Mouse (Mus musculus): Measurements from ENCODE around the gene Slit3. TPM values are rescaled to one million over a fixed set of nuclear protein-coding genes. Genes with fewer than 3 reads are reported as not detected.

Slit3 gene
- polyA plus RNA-seq, 1 experiment from 2014 or later = 3.5 TPM

- peaks cover 38% of the 10 kb centered on the region for H3K27me3 ChIP-seq (ENCODE audit: control insufficient read depth, insufficient read depth, low read length)
- H3K4me2 ChIP-seq (ENCODE audit: low read length) = no peak overlapping the region
- H3K36me3 ChIP-seq (ENCODE audit: control insufficient read depth, insufficient read depth, low read length) = no peaks in the 10 kb centered on the region
- peaks cover 13% of the 10 kb centered on the region for H3K4me1 ChIP-seq (ENCODE audit: control insufficient read depth, insufficient read depth, low read length)
- H3K4me3 ChIP-seq (replicated peaks; ENCODE audit: low read depth, low read length) = no peak overlapping the region
- H3K27ac ChIP-seq (replicated peaks; ENCODE audit: low read depth, low read length) = no peak overlapping the region
- no peak overlapping the region for H3K9ac ChIP-seq (replicated peaks; ENCODE audit: low read length)
- H3K9me3 ChIP-seq (ENCODE audit: control insufficient read depth, low read length) = no peaks in the 10 kb centered on the region
- no peak for DNase-seq
- WGBS = 18% methylated on average over 12 of the region's 12 CpGs
- ATAC-seq (ENCODE audit: low FRiP score, low TSS enrichment) = no peak
Observed at GRCm38 (mm10) chr11:35318433-35319020, 197.5 kb downstream of the Slit3 start.

- no peaks in the 10 kb centered on the region for H3K36me3 ChIP-seq (ENCODE audit: control insufficient read depth, insufficient read depth, low read length)
- H3K4me2 ChIP-seq (ENCODE audit: low read length) = no peak overlapping the region
- WGBS = 82% methylated on average over 3 of the region's 3 CpGs
- H3K4me3 ChIP-seq (replicated peaks; ENCODE audit: low read depth, low read length) = no peak overlapping the region
- DNase-seq (no peak), ATAC-seq (ENCODE audit: low FRiP score, low TSS enrichment) (no peak)
- no peaks in the 10 kb centered on the region for H3K9me3 ChIP-seq (ENCODE audit: control insufficient read depth, low read length)
- H3K27me3 ChIP-seq (ENCODE audit: control insufficient read depth, insufficient read depth, low read length) = peaks cover 43% of the 10 kb centered on the region
- H3K9ac ChIP-seq (replicated peaks; ENCODE audit: low read length) = no peak overlapping the region
- H3K4me1 ChIP-seq (ENCODE audit: control insufficient read depth, insufficient read depth, low read length) = peaks cover 10% of the 10 kb centered on the region
- no peak overlapping the region for H3K27ac ChIP-seq (replicated peaks; ENCODE audit: low read depth, low read length)
Observed at GRCm38 (mm10) chr11:35320518-35320917, 199.5 kb downstream of the Slit3 start.

DNA sequence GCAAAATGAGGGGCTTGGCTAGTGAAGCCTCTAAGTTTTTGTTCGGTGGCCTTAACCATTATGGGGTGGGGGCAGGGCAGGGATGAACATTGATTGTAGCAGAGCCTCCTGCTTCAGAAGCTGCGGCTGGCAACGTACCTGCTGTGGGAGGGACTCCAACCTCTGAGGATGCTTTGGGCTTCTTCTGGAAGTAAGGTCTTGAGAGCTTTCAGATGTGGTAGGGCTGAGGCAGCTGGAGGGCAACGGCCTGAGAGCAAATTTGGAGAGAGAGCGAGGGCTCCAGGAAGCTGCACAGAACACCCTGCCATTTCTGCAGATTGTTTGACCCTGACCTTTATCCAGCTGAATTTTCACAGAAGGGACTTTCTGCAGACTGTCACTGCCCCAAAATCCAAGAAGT is 203.4 kb downstream of the Slit3 start:
- ATAC-seq (ENCODE audit: low FRiP score, low TSS enrichment) (no peak), DNase-seq (no peak)
- H3K4me2 ChIP-seq (ENCODE audit: low read length) = no peak overlapping the region
- no peak overlapping the region for H3K4me3 ChIP-seq (replicated peaks; ENCODE audit: low read depth, low read length)
- WGBS = 76% methylated on average over 5 of the region's 5 CpGs
- 0 out of 2 replicates have a peak, but pooled peaks cover 3% of the 10 kb centered on the region for H3K4me1 ChIP-seq (ENCODE audit: control insufficient read depth, insufficient read depth, low read length)
- no peaks in the 10 kb centered on the region for H3K9me3 ChIP-seq (ENCODE audit: control insufficient read depth, low read length)
- H3K27me3 ChIP-seq (ENCODE audit: control insufficient read depth, insufficient read depth, low read length) = peaks cover 53% of the 10 kb centered on the region
- H3K36me3 ChIP-seq (ENCODE audit: control insufficient read depth, insufficient read depth, low read length) = no peaks in the 10 kb centered on the region
- no peak overlapping the region for H3K27ac ChIP-seq (replicated peaks; ENCODE audit: low read depth, low read length)
- H3K9ac ChIP-seq (replicated peaks; ENCODE audit: low read length) = no peak overlapping the region

DNA sequence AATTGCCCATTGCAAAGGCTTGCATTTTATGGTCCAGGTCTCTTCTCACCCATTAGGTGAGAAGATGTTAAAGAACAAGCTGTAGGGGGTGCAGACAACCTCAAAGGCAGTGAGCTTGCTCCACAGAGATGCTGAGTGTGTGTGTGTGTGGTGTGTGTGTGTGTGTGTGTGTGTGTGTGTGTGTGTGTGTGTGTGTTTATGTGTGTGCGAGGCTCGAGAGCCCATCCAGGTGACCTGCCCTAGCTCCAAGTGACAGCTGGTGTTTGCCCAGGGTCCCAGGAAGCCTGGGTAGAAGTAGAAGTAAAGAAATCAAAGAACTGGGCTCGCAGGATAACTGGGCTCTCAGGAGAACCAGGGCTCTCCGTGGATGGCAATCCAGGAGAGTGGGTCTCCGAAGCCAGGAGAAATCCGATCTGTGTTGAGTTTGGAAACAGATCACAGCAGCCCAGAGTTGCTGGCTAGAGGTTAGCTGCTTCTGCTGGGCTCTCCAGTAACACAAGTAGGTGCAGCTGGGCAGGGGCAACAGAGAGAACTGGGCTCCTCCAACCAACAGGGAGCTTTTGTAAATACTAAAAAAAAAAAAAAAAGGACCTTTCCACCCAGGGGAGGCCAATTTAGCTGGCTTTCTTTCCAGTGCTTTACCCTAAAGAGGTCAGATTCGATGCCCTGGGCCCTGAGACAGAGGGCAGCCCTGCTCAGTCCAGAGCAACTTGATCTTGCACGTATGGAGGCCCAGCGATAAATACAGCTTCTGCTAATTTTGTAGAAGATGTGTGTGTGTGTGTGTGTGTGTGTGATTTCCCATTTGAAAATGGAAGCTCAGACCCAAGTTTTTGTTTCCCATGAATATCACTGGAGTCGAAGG is 204.3 kb downstream of the Slit3 start:
- no peaks in the 10 kb centered on the region for H3K9me3 ChIP-seq (ENCODE audit: control insufficient read depth, low read length)
- H3K27ac ChIP-seq (replicated peaks; ENCODE audit: low read depth, low read length) = no peak overlapping the region
- no peak overlapping the region for H3K4me2 ChIP-seq (ENCODE audit: low read length)
- no peak overlapping the region for H3K9ac ChIP-seq (replicated peaks; ENCODE audit: low read length)
- no peak for ATAC-seq (ENCODE audit: low FRiP score, low TSS enrichment)
- no peaks in the 10 kb centered on the region for H3K36me3 ChIP-seq (ENCODE audit: control insufficient read depth, insufficient read depth, low read length)
- no peak for DNase-seq
- 0 out of 2 replicates have a peak, but pooled peaks cover 3% of the 10 kb centered on the region for H3K4me1 ChIP-seq (ENCODE audit: control insufficient read depth, insufficient read depth, low read length)
- no peak overlapping the region for H3K4me3 ChIP-seq (replicated peaks; ENCODE audit: low read depth, low read length)
- H3K27me3 ChIP-seq (ENCODE audit: control insufficient read depth, insufficient read depth, low read length) = peaks cover 47% of the 10 kb centered on the region
- 48% methylated on average over 10 of the region's 10 CpGs for WGBS

DNA sequence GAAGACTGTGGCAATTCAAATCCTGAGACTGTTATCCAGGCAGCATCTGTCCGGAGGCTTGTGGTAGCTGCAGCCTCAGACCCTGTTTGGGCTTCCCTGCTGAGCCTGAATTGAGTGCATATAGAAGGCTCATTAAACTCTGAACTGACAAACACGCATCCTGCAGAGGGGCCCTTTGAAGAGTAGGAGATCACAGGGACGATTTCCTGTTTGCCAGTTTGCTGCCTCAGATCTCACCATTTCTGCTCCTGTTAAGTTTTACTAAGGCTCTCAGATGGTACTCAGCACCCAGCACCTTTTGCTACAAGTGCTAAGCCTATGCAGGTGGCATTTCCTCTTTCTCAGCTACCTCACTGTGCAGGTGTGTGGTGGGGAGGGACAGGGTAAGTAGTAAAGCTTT is 205.3 kb downstream of the Slit3 start:
- peaks cover 45% of the 10 kb centered on the region for H3K27me3 ChIP-seq (ENCODE audit: control insufficient read depth, insufficient read depth, low read length)
- WGBS = 0% methylated on average over 3 of the region's 3 CpGs
- DNase-seq = peak; percentile 39

GRCm38 (mm10) chr11:35327899-35328298 is 206.9 kb downstream of the Slit3 start:
- H3K27me3 ChIP-seq (ENCODE audit: control insufficient read depth, insufficient read depth, low read length) = peaks cover 41% of the 10 kb centered on the region

More for the DNA sequence above, 205.3 kb downstream of the Slit3 start:
- no peak overlapping the region for H3K4me2 ChIP-seq (ENCODE audit: low read length)
- H3K27ac ChIP-seq (replicated peaks; ENCODE audit: low read depth, low read length) = no peak overlapping the region
- ATAC-seq (ENCODE audit: low FRiP score, low TSS enrichment) = no peak
- 0 out of 2 replicates have a peak, but pooled peaks cover 3% of the 10 kb centered on the region for H3K4me1 ChIP-seq (ENCODE audit: control insufficient read depth, insufficient read depth, low read length)
- H3K9ac ChIP-seq (replicated peaks; ENCODE audit: low read length) = no peak overlapping the region
- no peaks in the 10 kb centered on the region for H3K9me3 ChIP-seq (ENCODE audit: control insufficient read depth, low read length)
- H3K36me3 ChIP-seq (ENCODE audit: control insufficient read depth, insufficient read depth, low read length) = no peaks in the 10 kb centered on the region
- H3K4me3 ChIP-seq (replicated peaks; ENCODE audit: low read depth, low read length) = no peak overlapping the region

GRCm38 (mm10) chr11:35331476-35331875 is 210.5 kb downstream of the Slit3 start:
- Histone ChIP-seq H3K9ac (replicated peaks; ENCODE audit: low read length) (no peak overlapping the region), H3K4me2 (ENCODE audit: low read length) (no peak overlapping the region), H3K4me1 (ENCODE audit: control insufficient read depth, insufficient read depth, low read length) (0 out of 2 replicates have a peak, but pooled peaks cover 3% of the 10 kb centered on the region), H3K4me3 (replicated peaks; ENCODE audit: low read depth, low read length) (no peak overlapping the region), H3K27ac (replicated peaks; ENCODE audit: low read depth, low read length) (no peak overlapping the region), H3K9me3 (ENCODE audit: control insufficient read depth, low read length) (no peaks in the 10 kb centered on the region), H3K27me3 (ENCODE audit: control insufficient read depth, insufficient read depth, low read length) (peaks cover 18% of the 10 kb centered on the region), H3K36me3 (ENCODE audit: control insufficient read depth, insufficient read depth, low read length) (no peaks in the 10 kb centered on the region)
- ATAC-seq (ENCODE audit: low FRiP score, low TSS enrichment) (no peak), DNase-seq (no peak)
- WGBS = 89% methylated on average over 3 of the region's 3 CpGs

More at GRCm38 (mm10) chr11:35327899-35328298, 206.9 kb downstream of the Slit3 start:
- Histone ChIP-seq H3K27ac (replicated peaks; ENCODE audit: low read depth, low read length) (no peak overlapping the region), H3K36me3 (ENCODE audit: control insufficient read depth, insufficient read depth, low read length) (no peaks in the 10 kb centered on the region), H3K4me1 (ENCODE audit: control insufficient read depth, insufficient read depth, low read length) (0 out of 2 replicates have a peak, but pooled peaks cover 3% of the 10 kb centered on the region), H3K4me3 (replicated peaks; ENCODE audit: low read depth, low read length) (no peak overlapping the region), H3K9ac (replicated peaks; ENCODE audit: low read length) (no peak overlapping the region), H3K4me2 (ENCODE audit: low read length) (no peak overlapping the region), H3K9me3 (ENCODE audit: control insufficient read depth, low read length) (no peaks in the 10 kb centered on the region)
- DNase-seq (peak; percentile 51), ATAC-seq (ENCODE audit: low FRiP score, low TSS enrichment) (no peak)
- 79% methylated on average over 1 of the region's 1 CpGs for WGBS

- H3K27ac ChIP-seq (replicated peaks; ENCODE audit: low read depth, low read length) = no peak overlapping the region
- no peak overlapping the region for H3K4me2 ChIP-seq (ENCODE audit: low read length)
- no peak overlapping the region for H3K9ac ChIP-seq (replicated peaks; ENCODE audit: low read length)
- H3K4me1 ChIP-seq (ENCODE audit: control insufficient read depth, insufficient read depth, low read length) = no peaks in the 10 kb centered on the region
- no peaks in the 10 kb centered on the region for H3K9me3 ChIP-seq (ENCODE audit: control insufficient read depth, low read length)
- no peak overlapping the region for H3K4me3 ChIP-seq (replicated peaks; ENCODE audit: low read depth, low read length)
- H3K36me3 ChIP-seq (ENCODE audit: control insufficient read depth, insufficient read depth, low read length) = no peaks in the 10 kb centered on the region
- ATAC-seq (ENCODE audit: low FRiP score, low TSS enrichment) (no peak), DNase-seq (no peak)
- WGBS = 91% methylated on average over 8 of the region's 8 CpGs
- H3K27me3 ChIP-seq (ENCODE audit: control insufficient read depth, insufficient read depth, low read length) = peaks cover 7% of the 10 kb centered on the region
Observed at GRCm38 (mm10) chr11:35336558-35336957, 215.5 kb downstream of the Slit3 start.

Data from midbrain, embryonic 14.5 days (tissue).